Mouse (Mus musculus): ENCODE measurements around the gene Ticrr. TPM values are rescaled to one million over a fixed set of nuclear protein-coding genes. Genes with fewer than 3 reads are reported as not detected.

Gene Ticrr
- total RNA-seq, 1 experiment from 2014 or later, result 1.6 TPM

- no peak for ATAC-seq (ENCODE audit: extremely low read depth, insufficient number of reproducible peaks, low FRiP score, poor library complexity, severe bottlenecking)
Measured at GRCm38 (mm10) chr7:79742277-79742658, 82.3 kb downstream of the Ticrr start.

GRCm38 (mm10) chr7:79742659-79743536 is 82.9 kb downstream of the Ticrr start, which contains the start of the genes Pex11a and Wdr93:
TSS of gene Pex11a (minus strand) at chr7:79743131.
TSS of gene Wdr93 (plus strand) at chr7:79743163.
- ATAC-seq (ENCODE audit: extremely low read depth, insufficient number of reproducible peaks, low FRiP score, poor library complexity, severe bottlenecking), result peak; percentile 75

- no peak for ATAC-seq (ENCODE audit: extremely low read depth, insufficient number of reproducible peaks, low FRiP score, poor library complexity, severe bottlenecking)
Measured at GRCm38 (mm10) chr7:79744051-79744450, 84.1 kb downstream of the Ticrr start.

GRCm38 (mm10) chr7:79744585-79744984 is 84.6 kb downstream of the Ticrr start:
- ATAC-seq (ENCODE audit: extremely low read depth, insufficient number of reproducible peaks, low FRiP score, poor library complexity, severe bottlenecking), result no peak

GRCm38 (mm10) chr7:79747659-79748058 is 87.7 kb downstream of the Ticrr start:
- ATAC-seq (ENCODE audit: extremely low read depth, insufficient number of reproducible peaks, low FRiP score, poor library complexity, severe bottlenecking), result no peak

Other genes starting within 250 kb of the Ticrr start
- gene Polg, start 193.8 kb upstream of the Ticrr start, total RNA-seq (2017), result 131 and 141 TPM in 2 replicates
- not detected in 2 replicates for gene Rhcg, start 42.5 kb upstream of the Ticrr start, total RNA-seq (2017)
- 0.12 TPM in 1 of 2 replicates, not detected in the other for gene Kif7, start 55.5 kb downstream of the Ticrr start, total RNA-seq (2017)
- gene Plin1, start 72.7 kb downstream of the Ticrr start, total RNA-seq (2017), result not detected in 2 replicates
- gene Pex11a, start 82.9 kb downstream of the Ticrr start, total RNA-seq (2017), result 0.37 TPM in 1 of 2 replicates, not detected in the other
- gene Wdr93, start 83.0 kb downstream of the Ticrr start, total RNA-seq (2017), result not detected in 2 replicates
- not detected in 2 replicates for gene Mesp1, start 133.6 kb downstream of the Ticrr start, total RNA-seq (2017)
- gene Mesp2, start 150.5 kb downstream of the Ticrr start, total RNA-seq (2017), result not detected in 2 replicates
- gene Anpep, start 200.9 kb downstream of the Ticrr start, total RNA-seq (2017), result not detected in 2 replicates